Mouse (Mus musculus): ENCODE data around the gene Exd1.

The Exd1 gene

DNA sequence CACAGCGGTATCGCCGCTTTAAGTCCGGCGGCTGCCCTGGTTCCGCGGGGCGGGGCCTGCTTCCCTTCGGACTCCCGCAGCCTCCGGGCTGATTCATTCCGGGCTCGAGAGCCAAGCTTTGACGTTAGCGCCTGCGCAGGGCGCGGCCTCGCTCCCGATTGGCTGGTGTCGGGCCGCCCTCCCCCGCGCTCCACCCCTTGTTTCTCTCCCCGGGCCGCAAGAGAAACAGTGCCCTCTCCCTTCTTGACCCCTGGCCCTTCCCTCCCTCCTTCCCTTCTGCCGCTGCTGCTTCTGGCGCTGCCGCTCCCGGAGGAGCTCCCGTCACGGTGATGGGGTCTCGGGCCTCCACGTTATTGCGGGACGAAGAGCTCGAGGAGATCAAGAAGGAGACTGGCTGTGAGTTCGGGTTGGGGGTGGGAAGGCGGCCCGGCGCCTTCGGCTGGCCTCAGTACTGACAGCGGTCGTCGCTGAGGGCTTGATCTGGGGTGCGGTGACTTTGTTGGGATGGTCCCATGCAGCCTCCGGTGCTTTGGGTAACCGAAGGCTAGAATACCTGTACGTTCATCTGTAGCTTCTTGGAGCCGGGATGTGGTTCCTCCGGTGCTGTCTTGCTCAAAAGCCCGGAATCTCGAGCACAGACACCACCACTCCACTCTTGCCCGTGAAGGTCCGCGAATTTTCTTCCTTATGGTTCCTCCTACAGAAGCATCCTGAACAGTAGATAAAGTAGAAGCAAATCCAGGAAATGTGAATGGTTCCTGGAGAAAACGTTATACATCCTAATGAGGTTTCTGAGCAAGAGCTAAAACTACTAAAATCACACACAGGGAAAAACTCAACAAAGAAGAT, at the start of gene Exd1, which contains the start of gene Chp1:
Gene Exd1, minus strand, starts transcription at position 106 of the 849 bp plus-strand sequence.
Gene Chp1, plus strand, starts transcription at position 176 of the 849 bp plus-strand sequence.
- in situ Hi-C loops (cut with MboI, MseI), result loop anchor here (5.0 kb wide), 1 partner anchor 35 kb away; no protein-coding TSS in a partner anchor

DNA sequence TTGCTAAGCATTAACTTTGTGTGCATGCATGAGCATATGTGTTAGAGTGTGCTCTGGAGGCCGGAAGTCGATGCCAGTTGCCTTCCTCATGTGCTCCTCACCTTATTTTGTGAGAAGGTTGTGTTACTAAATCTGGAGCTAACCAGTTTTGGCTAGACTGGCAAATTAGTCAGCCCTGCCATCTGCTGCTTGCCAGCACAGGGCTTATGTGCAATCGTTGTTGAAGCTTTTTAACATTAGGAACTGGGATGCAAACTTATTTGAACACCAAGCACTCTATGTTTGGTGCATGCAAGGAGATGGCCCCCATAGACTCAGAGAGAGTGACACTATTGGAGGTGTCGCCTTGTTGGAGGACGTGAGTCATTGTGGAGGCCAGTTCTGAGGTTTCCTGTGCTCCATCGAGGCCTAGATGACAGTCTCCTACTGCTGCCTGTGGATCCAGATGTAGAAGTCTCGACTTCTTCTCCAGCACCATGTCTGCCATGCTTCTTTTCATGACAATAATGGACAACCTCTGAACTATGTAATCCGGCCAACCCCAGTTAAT, 49.4 kb upstream of the Exd1 start:
- in situ Hi-C loops (cut with MboI, MseI), result no loop called here

DNA sequence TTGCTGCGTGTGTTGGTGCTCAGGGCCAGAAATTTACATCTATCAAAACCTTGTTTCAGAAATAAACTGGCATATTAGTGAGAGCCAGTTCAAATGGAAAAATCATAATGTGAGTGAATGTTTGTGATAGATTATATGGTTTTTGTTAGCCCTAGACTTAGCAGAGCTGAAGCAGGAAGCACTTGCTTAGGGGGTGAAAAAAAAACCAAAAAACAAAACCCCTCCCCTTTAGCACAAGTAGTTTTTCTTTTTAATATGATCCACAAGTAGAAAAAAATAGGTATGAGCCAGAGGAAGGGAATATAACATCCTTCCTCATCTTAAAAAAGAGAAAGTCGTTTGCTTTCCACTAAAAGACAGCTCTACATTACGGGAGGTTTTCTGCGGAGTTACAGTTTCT, 47.9 kb upstream of the Exd1 start:
- in situ Hi-C loops (cut with MboI, MseI), result no loop called here

DNA sequence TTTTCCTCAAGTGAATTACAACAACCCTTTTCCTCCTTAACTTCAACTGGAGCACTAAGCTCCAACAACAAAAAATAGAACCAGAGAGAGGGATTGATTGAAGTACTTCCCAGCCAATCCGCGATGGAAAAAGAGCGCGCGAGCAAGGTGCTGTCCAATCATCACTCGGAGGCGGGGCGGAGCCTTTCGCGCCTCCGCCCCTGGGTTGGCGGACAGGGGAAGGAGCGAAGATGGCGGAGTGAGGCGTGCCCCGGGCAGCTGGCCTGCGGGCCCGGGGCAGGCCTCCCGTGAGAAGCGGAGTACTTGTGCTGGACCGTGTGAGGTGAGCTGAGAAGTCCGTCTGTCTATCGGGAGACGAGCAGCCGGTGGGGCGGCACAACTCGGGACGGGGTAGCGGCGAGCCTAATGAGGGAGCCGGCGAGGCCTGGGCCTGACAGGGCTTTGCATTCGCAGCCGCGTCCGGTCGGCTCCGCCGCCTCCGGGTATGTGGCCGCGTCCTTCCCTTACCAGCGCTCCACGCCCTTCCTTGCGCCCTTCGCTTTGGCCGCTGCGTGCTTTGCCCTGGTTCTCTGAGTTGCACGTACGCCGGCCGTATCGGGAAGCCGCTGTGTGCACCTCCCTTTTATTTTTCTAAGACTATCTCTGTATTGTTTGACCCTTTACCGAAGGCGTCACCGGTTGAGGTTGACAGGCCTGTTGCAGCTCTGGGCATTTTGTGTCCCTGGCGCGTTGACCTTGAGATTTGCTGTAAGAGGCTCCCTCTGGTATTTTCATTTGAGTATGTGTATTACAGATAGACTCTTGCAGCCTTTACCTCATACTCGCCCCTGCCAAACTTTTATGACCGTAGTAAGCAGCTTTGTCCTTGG, 46.9 kb upstream of the Exd1 start:
- in situ Hi-C loops (cut with MboI, MseI), result no loop called here

DNA sequence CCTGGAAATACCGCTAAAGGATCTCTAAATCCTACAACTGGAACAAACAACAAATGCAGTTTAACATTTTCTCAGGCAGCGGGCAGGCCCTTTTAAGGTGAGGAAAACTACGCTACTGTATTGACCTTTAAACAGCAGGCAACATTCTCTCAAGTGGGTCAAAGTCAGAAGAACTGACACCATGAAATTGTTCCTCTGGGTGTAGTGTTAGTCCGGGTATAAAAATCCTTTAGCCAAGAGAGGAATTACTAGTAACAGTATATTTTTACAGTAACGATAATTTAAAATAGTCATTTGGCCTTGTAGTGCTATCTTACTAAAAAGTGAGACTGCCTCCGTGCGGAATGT, 46.3 kb upstream of the Exd1 start:
- in situ Hi-C loops (cut with MboI, MseI), result no loop called here

DNA sequence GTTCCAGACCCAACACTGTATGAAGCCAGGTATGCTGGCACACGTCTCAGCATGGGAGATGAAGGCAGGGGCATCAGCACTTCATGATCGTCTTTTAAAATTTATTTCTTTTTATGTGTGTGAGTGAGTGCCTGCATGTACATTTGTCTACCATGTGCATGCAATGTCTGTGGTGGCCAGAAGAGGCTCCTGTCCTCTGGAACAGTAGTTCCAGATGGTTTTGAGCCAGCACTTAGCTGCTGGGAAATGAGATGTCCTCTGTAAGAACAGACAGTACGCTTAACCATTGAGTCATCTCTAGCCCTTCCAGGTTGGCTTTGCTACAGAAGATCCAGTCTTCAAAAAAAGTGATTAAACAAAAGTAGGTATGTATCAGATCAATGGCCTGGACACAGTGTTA, 43.8 kb upstream of the Exd1 start:
- in situ Hi-C loops (cut with MboI, MseI), result no loop called here

DNA sequence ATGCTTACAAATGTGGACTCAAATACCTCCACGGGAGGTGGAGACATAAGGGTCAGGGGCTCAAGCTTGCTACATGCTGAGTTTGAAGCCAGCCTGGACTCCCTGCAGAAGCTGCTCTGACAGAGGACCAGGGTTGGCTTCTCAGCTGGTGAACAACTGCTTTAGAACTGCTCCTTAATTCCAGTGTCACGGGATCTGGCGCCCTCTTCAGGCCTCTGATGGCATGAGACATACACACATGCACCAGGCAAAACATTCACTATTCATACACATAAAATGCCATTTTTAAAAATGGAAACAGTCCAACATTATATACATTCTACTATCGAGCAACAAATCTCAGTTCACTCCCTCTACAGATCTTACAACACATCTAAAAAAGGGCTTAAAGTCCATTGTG, 40.0 kb upstream of the Exd1 start:
- in situ Hi-C loops (cut with MboI, MseI), result no loop called here

DNA sequence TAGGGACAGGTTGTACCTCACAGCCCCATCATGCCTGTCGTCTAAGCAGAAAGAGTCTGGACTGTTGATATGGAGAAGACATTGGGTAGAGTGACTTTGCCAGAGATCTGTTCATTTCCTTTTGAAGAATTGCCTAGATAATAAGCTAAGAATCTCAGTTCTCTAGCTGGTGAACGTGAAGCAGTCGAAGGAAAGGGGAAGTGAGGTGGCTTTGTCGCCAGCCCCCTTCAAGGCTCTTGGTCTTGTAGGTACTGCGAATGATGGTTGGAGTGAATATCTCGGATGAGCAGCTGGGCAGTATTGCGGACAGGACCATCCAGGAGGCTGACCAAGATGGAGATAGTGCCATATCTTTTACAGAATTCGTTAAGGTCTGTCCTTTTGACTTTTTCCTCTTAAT, 36.9 kb upstream of the Exd1 start:
- in situ Hi-C loops (cut with MboI, MseI), result loop anchor here (5.0 kb wide), 1 partner anchor 37 kb away; the partner anchor contains the start of genes Chp1 and Exd1

DNA sequence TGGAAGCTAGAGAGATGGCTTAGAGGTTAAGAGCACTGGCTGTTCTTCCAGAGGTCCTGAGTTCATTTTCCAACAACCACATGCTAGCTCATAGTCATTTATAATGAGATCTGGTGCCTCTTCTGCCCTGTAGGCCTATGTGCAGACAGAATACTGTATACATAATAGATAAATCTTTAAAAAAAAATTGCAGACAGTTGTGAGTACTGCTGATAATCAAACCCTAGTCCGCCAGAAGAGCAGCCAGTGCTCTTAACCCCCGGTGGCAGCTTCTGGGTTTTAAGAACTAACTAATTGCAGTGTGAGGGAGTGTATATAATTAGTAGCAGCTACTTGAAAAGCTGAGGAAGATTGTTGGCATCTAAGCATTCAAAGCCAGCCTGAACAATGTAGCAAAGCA, 36.0 kb upstream of the Exd1 start:
- in situ Hi-C loops (cut with MboI, MseI), result loop anchor here (5.0 kb wide), 1 partner anchor 36 kb away; the partner anchor contains the start of genes Chp1 and Exd1

DNA sequence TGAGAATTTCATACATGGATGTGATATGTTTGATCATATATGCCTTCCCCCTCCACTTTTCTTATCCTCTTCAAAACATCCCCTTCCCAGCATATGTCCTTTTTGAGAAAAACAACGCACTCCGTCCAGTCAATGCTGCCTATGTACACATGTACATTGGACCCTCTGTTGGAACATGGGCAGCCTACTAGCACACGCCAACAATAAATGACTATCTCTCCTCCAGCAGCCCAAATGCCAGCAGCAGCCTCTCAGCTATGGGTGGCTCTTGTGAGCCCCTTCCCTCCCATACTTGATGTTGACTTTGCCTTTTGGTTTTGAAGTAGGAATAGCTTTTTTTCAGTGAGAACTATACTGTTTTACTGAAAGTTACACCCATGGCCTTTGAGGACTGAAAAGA, 34.1 kb upstream of the Exd1 start:
- in situ Hi-C loops (cut with MboI, MseI), result loop anchor here (5.0 kb wide), 1 partner anchor 34 kb away; the partner anchor contains the start of genes Chp1 and Exd1

DNA sequence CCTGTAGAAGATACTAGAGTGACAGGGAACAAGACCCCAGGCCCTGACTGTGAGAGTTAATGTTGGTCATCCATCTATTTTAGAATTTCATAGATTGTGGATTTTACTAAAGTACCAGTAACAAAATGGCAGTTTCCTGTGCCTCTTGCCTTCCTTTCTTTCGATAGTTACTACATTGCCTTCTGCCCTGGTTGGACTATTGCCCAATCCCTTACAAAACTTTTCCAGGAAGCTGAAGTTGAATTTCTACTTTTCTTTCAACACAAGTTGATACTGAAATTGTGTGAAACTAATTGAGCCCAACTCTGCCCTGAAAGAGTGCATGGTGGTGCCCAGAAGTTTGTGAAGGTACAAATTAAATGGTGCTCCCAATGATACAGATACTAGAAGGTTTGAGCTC, 25.0 kb upstream of the Exd1 start:
- in situ Hi-C loops (cut with MboI, MseI), result no loop called here

DNA sequence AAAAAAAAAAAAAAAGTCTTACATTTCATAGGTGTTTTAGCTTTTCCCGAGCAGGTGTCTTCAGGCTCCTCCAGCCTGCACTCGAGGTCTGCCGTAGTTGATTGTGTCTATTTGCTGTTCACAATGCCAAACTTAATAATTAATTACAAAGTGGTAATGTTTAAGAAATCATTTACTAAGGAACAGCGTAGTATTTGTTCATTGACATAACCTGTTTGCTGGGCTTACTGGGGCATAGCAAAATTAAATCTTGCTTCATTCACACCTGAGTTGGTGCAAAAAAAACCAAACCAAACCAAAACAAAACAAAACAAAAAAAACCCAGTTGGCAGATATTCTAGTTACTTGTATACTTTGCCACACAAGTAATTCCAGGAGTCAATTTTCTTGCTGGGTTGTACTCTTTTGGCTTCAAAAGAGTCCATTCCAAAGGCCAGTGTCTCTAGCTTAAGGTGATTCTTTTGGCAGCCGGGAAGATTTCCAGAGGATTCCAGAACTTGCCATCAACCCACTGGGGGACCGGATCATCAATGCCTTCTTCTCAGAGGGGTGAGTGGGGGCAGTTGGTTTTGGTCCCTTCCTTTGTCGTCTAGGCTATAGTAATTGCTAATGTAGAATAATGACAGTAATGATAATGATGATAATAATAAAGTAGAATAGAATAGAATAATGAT, 18.9 kb upstream of the Exd1 start:
- in situ Hi-C loops (cut with MboI, MseI), result no loop called here

DNA sequence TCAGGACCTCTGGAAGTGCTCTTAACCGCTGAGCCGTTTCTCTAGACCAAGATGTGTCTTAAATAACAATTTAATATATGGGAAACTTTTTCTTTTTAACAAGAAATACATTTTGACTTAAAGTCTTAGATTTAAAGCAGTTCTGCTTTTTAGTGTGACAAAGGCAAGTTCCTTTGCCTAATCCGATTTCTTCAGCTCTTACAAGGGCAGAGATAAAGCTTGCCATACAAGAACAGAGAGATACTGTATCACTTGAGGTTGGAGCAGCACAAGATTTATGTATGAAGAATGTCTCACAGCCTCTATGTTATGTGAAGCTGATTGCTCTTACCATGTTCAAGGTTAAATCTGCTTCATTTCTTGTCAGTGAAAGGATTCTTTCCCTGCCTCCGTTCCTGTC, 17.9 kb upstream of the Exd1 start:
- in situ Hi-C loops (cut with MboI, MseI), result no loop called here

DNA sequence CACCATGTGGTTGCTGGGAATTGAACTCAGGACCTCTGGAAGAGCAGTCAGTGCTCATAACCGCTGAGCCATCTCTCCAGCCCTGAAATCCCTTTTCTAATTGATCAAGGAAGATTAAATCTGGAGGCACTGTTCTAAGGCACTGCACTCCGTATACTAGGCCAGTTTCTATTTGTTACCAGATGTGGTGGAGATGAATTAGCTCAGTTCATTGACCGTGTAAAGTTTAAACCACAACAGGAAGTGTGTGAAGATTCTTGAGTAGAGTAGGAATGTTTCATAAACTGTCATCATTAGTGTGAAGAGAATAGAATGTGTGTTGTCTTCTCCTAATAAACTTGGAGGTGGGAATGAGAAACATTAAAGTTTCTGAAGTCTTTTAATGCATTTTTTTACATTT, 14.4 kb upstream of the Exd1 start:
- in situ Hi-C loops (cut with MboI, MseI), result no loop called here

DNA sequence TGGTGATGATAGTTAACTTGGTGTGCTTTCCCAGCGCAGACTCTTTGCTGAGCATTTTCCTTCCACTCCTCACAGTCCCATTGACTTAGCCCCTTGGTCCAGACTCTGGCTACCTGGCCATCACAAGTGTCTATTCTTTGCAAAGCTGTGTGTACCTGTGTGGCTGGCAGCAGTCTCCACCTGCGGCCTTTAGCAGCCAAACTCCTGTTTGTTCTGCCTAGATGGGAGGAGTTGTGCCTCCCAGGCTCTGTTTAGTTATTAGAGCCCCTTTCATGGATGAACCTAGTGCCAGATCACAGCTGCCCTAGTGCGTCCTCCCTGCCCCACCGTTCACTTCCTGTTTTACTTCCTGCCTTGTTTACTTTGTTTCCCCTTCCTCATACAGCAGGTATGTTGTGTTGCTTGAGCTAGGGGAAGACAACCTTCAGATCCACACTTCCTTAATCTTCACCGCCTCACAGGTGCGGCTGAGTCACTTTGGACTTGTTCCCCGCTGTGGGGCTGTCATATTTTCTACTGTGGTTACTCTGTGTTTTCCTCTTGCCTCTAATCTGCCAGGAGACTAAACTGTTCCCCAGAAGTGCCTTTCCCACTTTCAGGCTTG, 11.4 kb upstream of the Exd1 start:
- in situ Hi-C loops (cut with MboI, MseI), result no loop called here

DNA sequence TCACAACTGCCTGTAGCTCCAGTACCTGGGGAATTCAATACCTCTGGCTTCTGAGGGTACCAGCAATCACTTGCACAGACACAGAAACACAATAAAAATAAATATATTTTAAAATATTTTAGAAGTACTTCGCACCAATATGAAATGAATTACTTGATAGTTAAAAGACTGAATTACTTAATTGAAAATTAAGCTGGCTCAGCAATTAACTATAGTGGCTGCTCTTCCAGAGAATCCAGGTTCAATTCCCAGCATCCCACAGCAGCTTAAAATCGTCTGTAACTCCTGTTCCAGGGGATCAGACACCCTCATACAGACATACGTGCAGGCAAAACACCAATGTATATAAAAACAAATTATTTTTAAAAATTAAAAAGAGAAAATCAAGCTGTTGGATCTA, 10.6 kb upstream of the Exd1 start:
- in situ Hi-C loops (cut with MboI, MseI), result no loop called here

DNA sequence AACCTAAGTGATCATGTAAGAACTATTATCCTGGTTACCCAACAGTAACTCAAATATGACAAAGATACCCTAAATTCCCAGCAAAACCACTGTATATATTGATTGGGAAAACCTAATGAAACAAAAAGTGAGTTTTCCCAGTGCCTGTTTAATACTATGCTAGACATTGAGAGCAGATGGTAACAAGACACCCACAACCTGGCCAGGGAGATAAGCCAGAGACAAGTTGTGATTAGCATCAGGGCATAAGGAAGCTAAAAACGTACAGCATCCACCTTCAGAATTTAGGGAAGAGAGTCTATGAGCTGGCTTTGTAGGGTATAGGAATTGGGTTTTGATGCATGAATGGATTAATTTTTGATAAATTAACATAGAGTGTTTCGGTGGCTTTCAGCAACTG, 2.3 kb upstream of the Exd1 start:
- in situ Hi-C loops (cut with MboI, MseI), result loop anchor here (5.0 kb wide), 1 partner anchor 33 kb away; no protein-coding TSS in a partner anchor

DNA sequence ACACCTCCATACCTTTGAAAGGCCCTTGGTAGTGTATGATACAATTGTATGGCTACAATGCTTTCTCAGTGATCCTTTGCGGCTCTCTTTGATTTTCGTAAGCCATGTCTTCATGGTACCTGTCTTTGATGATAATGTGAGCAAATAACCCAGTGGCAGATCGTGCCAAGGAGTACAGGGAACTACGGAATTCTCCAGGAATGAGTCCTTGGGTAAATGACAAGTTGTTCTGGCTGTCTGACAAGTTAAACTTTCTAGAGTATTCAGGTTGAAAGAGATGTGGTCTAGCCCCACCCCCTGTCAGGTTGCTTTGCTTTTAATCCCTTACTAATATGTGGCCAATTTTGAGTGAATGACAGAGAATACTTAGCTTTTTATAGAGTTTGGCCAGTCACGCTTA, 1.3 kb upstream of the Exd1 start:
- in situ Hi-C loops (cut with MboI, MseI), result loop anchor here (5.0 kb wide), 1 partner anchor 34 kb away; no protein-coding TSS in a partner anchor

DNA sequence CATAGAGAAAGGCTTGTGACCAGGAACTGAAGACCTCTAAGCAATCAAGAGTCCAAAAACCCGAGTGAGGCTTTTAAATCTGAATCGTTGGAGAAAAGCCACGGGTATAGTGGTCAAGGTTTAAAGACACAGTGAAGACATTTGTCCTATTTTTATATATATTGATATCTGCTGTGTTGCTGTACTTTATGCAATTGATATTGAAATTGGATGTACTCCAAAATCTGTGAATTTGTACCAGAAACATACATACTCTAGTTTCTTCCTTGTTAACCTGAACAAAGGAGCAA, 889 bp upstream of the Exd1 start:
- in situ Hi-C loops (cut with MboI, MseI), result loop anchor here (5.0 kb wide), 1 partner anchor 34 kb away; no protein-coding TSS in a partner anchor

DNA sequence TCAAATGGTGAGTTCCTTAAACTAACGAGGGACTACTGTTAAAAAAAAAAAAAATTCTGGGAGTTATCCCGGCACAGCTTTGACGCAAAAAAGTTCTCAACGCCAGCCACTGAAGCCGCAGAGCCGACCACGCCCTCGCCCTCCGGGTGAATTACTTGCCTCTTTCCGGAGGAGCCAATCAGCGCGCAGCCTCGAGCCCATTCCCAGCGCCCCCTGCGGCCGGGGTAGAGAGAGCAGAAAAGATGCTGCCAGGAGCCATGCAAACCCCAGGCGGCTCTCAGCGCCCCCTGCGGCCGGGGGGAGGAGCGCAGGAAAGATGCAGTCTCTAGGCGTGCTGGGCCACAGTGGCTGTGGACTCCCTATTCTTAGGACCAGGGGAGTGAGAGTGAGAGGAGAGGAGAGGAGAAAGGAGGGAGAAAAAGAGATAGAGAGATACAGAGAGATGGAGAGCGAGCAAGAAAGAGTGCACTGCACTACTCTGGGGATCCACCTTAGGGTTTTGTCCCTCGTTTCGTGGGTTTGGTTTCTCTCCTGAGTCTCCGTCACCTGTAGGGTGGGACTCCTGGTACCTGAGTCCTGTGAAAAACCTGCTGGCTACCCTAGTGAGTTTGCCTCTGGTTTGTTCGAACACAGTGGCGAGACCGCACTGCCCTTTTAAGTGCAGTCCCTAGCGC, 442 bp downstream of the Exd1 start:
- in situ Hi-C loops (cut with MboI, MseI), result loop anchor here (5.0 kb wide), 1 partner anchor 35 kb away; no protein-coding TSS in a partner anchor

DNA sequence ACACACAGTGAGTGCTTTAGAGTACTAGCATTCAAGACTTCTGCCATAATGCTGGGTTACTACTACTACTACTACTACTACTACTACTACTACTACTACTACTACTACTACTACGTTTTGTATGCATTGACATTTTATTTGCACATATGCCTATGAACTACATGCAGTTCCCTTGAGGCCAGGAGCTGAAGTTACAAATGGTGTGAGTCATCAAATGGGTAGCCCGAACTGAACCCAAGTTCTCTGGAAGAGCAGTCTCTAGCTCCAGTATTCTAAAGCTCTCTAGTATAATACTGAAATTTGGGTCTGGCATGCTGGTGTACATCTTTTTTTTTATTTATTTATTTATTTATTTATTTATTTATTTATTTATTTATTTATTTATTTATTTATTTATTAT, 3.8 kb downstream of the Exd1 start:
- in situ Hi-C loops (cut with MboI, MseI), result no loop called here

Data from regulatory T cell (primary cell).